Mouse (Mus musculus): ENCODE results near the gene Gemin5. TPM values are rescaled to one million over a fixed set of nuclear protein-coding genes. Genes with fewer than 3 reads are reported as not detected.

The Gemin5 gene
- polyA plus RNA-seq, 1 experiment from 2014 or later: 32.0 TPM

- DNase-seq (ENCODE audit: low spot score) (no peak), ATAC-seq (ENCODE audit: low FRiP score) (no peak)
- WGBS: 47% methylated on average over 4 of the region's 4 CpGs
- H3K9ac ChIP-seq (ENCODE audit: low read depth, low read length): no peak overlapping the region
- H3K27ac ChIP-seq (ENCODE audit: low read depth, low read length): no peak overlapping the region
- H3K4me2 ChIP-seq (replicated peaks; ENCODE audit: low read depth, low read length): no peak overlapping the region
- no peaks in the 10 kb centered on the region for H3K36me3 ChIP-seq (ENCODE audit: control insufficient read depth, insufficient read depth, low read length)
- H3K4me3 ChIP-seq (ENCODE audit: low read depth, low read length): no peak overlapping the region
- H3K9me3 ChIP-seq (ENCODE audit: control insufficient read depth, low read length): no peaks in the 10 kb centered on the region
- H3K27me3 ChIP-seq (ENCODE audit: control insufficient read depth, insufficient read depth, low read length): no peaks in the 10 kb centered on the region; the same call in 1 of the 2 replicates
- no peaks in the 10 kb centered on the region for H3K4me1 ChIP-seq (replicated peaks; ENCODE audit: control insufficient read depth, insufficient read depth, low read length)
Observed at GRCm38 (mm10) chr11:58092541-58092940, 75.8 kb downstream of the Gemin5 start.

- Histone ChIP-seq H3K9ac (ENCODE audit: low read depth, low read length) (no peak overlapping the region), H3K27me3 (ENCODE audit: control insufficient read depth, insufficient read depth, low read length) (no peaks in the 10 kb centered on the region), H3K4me2 (replicated peaks; ENCODE audit: low read depth, low read length) (no peak overlapping the region), H3K4me1 (replicated peaks; ENCODE audit: control insufficient read depth, insufficient read depth, low read length) (no peaks in the 10 kb centered on the region), H3K36me3 (ENCODE audit: control insufficient read depth, insufficient read depth, low read length) (no peaks in the 10 kb centered on the region), H3K9me3 (ENCODE audit: control insufficient read depth, low read length) (no peaks in the 10 kb centered on the region), H3K27ac (ENCODE audit: low read depth, low read length) (no peak overlapping the region), H3K4me3 (ENCODE audit: low read depth, low read length) (no peak overlapping the region)
- 84% methylated on average over 6 of the region's 6 CpGs for WGBS
- ATAC-seq (ENCODE audit: low FRiP score): no peak
- DNase-seq (ENCODE audit: low spot score): no peak
Observed at GRCm38 (mm10) chr11:58081716-58082115, 86.6 kb downstream of the Gemin5 start.

- Histone ChIP-seq H3K4me2 (replicated peaks; ENCODE audit: low read depth, low read length) (no peak overlapping the region), H3K27me3 (ENCODE audit: control insufficient read depth, insufficient read depth, low read length) (no peaks in the 10 kb centered on the region), H3K36me3 (ENCODE audit: control insufficient read depth, insufficient read depth, low read length) (no peaks in the 10 kb centered on the region), H3K4me3 (ENCODE audit: low read depth, low read length) (no peak overlapping the region), H3K27ac (ENCODE audit: low read depth, low read length) (no peak overlapping the region), H3K9me3 (ENCODE audit: control insufficient read depth, low read length) (no peaks in the 10 kb centered on the region), H3K9ac (ENCODE audit: low read depth, low read length) (no peak overlapping the region), H3K4me1 (replicated peaks; ENCODE audit: control insufficient read depth, insufficient read depth, low read length) (no peaks in the 10 kb centered on the region)
- DNase-seq (ENCODE audit: low spot score) (no peak), ATAC-seq (ENCODE audit: low FRiP score) (no peak)
- WGBS: 76% methylated on average over 4 of the region's 4 CpGs
Observed at GRCm38 (mm10) chr11:58077270-58077669, 91.1 kb downstream of the Gemin5 start.

GRCm38 (mm10) chr11:58072978-58073377 lies 95.4 kb downstream of the Gemin5 start:
- no peaks in the 10 kb centered on the region for H3K27me3 ChIP-seq (ENCODE audit: control insufficient read depth, insufficient read depth, low read length)
- H3K4me3 ChIP-seq (ENCODE audit: low read depth, low read length): no peak overlapping the region
- no peaks in the 10 kb centered on the region for H3K36me3 ChIP-seq (ENCODE audit: control insufficient read depth, insufficient read depth, low read length)
- no peaks in the 10 kb centered on the region for H3K9me3 ChIP-seq (ENCODE audit: control insufficient read depth, low read length)
- 74% methylated on average over 3 of the region's 3 CpGs for WGBS
- no peak overlapping the region for H3K27ac ChIP-seq (ENCODE audit: low read depth, low read length)
- H3K9ac ChIP-seq (ENCODE audit: low read depth, low read length): no peak overlapping the region
- ATAC-seq (ENCODE audit: low FRiP score) (no peak), DNase-seq (ENCODE audit: low spot score) (no peak)
- H3K4me2 ChIP-seq (replicated peaks; ENCODE audit: low read depth, low read length): no peak overlapping the region
- no peaks in the 10 kb centered on the region for H3K4me1 ChIP-seq (replicated peaks; ENCODE audit: control insufficient read depth, insufficient read depth, low read length)

Other genes with a start within 250 kb of the Gemin5 start
- gene Larp1, start 159.5 kb downstream of the Gemin5 start, polyA plus RNA-seq (2014; fragmentation: Nextera tagmentation; extraction: Ambion mirVana): 14.5 and 18.2 TPM in 2 replicates
- gene Gm12248, start 75.4 kb downstream of the Gemin5 start, polyA plus RNA-seq (2014; fragmentation: Nextera tagmentation; extraction: Ambion mirVana): not detected in 2 replicates
- 112 and 116 TPM in 2 replicates for gene Cnot8, start 64.4 kb downstream of the Gemin5 start, polyA plus RNA-seq (2014; fragmentation: Nextera tagmentation; extraction: Ambion mirVana)
- 117 and 132 TPM in 2 replicates for gene Mrpl22, start 3.1 kb upstream of the Gemin5 start, polyA plus RNA-seq (2014; fragmentation: Nextera tagmentation; extraction: Ambion mirVana)
- gene Igtp, start 31.0 kb upstream of the Gemin5 start, polyA plus RNA-seq (2014; fragmentation: Nextera tagmentation; extraction: Ambion mirVana): 2.5 and 3.3 TPM in 2 replicates
- 0.71 and 1.3 TPM in 2 replicates for gene Irgm2, start 31.1 kb upstream of the Gemin5 start, polyA plus RNA-seq (2014; fragmentation: Nextera tagmentation; extraction: Ambion mirVana)
- not detected in 2 replicates for gene 4930438A08Rik, start 106.3 kb upstream of the Gemin5 start, polyA plus RNA-seq (2014; fragmentation: Nextera tagmentation; extraction: Ambion mirVana)
- 12.5 and 15.5 TPM in 2 replicates for gene Zfp692, start 138.5 kb upstream of the Gemin5 start, polyA plus RNA-seq (2014; fragmentation: Nextera tagmentation; extraction: Ambion mirVana)
- 26.1 and 28.9 TPM in 2 replicates for gene Zfp672, start 161.8 kb upstream of the Gemin5 start, polyA plus RNA-seq (2014; fragmentation: Nextera tagmentation; extraction: Ambion mirVana)
- 23.4 and 27.7 TPM in 2 replicates for gene Sh3bp5l, start 162.2 kb upstream of the Gemin5 start, polyA plus RNA-seq (2014; fragmentation: Nextera tagmentation; extraction: Ambion mirVana)
- gene Lypd8, start 210.5 kb upstream of the Gemin5 start, polyA plus RNA-seq (2014; fragmentation: Nextera tagmentation; extraction: Ambion mirVana): not detected in 2 replicates